Mouse (Mus musculus) gastrocnemius, postnatal 14 days (tissue): ENCODE measurements around the gene Gm20425. TPM values are rescaled to one million over a fixed set of nuclear protein-coding genes. Genes with fewer than 3 reads are reported as not detected.

ENCODE experiments used
- DNase-seq: peaks from one replicate; pipeline ENCODE4 v3.0.0; 2021; ENCODE audit warnings: mixed read lengths
- intact Hi-C: fragments of 180-260 bp; cut with DNase I; formaldehyde crosslinking; loops from one replicate; pipeline ENCODE4 v1.15.1; 2025; ENCODE audit warnings: low total_unique reads
- total RNA-seq, 2 experiments: library from RNA; stranded (reverse); gene quantifications; 2 replicates each; pipeline ENCODE4 v1.2.3; 2021

Gm20425 gene
- total RNA-seq, 2 experiments from 2014 or later, result 2.8 to 3.2 TPM

GRCm38 (mm10) chr9:103227760-103228159 is 2.3 kb downstream of the Gm20425 start:
- no peak for DNase-seq
- intact Hi-C loops, result loop anchor here (5.0 kb wide), 1 partner anchor 75 kb away; no protein-coding TSS in a partner anchor

- DNase-seq, result no peak
- intact Hi-C loops, result loop anchor here (5.0 kb wide), 1 partner anchor 75 kb away; no protein-coding TSS in a partner anchor
Measured at GRCm38 (mm10) chr9:103226806-103227205, 3.3 kb downstream of the Gm20425 start.

GRCm38 (mm10) chr9:103225464-103225863 is 4.6 kb downstream of the Gm20425 start:
- no peak for DNase-seq
- intact Hi-C loops, result loop anchor here (5.0 kb wide), 1 partner anchor 77 kb away; no protein-coding TSS in a partner anchor

DNA sequence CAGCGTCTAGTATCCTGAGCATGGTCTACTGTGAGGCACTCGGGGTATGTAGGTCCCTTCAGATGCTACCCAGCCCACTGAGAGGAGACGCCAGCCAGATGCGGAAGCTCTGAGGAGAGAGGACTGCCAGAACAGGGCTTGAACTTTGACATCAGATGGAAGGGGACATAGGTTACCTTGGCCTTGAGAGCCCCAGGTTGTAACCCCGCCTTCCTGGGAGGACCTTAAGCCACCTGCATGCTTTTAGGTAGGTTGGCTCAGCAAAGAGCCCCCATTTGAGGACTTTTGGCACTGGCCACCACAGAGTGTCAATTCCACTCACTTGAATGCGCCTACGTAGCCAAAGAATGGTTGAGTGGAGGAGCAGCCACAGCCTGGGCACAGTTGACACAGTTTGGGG is 5.4 kb downstream of the Gm20425 start:
- DNase-seq, result no peak
- intact Hi-C loops, result loop anchor here (5.0 kb wide), 1 partner anchor 78 kb away; no protein-coding TSS in a partner anchor

GRCm38 (mm10) chr9:103214281-103214680 is 15.8 kb downstream of the Gm20425 start:
- DNase-seq, result no peak
- intact Hi-C loops, result no loop called here

DNA sequence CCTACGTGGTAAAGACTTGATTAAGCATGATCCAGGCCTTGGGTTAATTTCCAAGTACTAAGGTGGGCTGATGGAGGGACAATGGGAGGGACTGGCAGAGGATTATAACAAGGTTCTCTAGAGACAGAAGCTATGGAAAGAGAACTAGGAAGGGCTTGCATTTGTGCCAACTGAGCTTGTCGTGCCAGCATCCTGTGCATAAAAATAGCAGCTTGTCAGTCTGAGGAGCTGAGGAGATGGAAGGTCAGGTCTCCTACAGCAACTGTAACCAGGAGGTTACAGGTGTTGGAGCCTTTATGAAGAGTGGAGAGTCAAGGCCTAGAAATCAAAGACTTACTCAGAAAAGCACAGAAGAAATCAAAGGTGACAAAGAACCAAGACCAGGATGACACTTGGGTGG is 16.5 kb downstream of the Gm20425 start:
- no peak for DNase-seq
- intact Hi-C loops, result no loop called here

DNA sequence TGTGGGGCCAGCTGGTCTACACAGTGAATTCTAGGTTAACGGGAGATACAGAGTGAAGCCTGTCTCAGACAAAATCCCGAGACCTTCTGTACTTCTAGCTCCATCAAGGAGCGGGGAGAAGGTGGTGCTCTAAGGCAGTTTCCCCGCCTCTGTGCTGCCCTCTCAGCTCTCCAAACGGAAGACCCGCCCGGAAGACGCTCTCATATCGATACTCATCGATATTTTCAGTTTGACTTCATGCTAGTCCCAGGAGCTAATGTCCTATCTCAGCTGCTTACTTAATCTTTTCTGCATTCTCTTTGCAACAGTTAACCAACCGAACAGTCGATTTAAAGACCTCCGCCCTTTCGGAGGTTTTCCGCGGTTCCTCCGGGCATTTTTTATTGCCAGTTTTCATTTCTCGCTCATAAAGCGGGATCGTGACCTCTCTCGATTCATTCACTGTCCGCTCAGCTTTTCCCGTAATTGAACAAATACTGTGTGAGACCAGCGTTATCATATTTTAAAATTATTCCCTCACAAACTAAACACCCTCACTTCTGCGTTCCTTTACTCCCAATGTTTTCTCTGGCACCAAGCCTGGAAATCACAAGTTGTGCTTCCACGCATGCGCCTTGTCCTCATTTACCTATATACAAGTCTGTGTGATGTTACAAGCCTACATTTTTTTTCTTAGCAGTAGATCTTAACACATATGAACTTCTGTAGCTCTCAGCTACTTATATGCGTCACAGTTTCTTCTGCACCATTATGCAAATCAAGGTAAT is 17.3 kb downstream of the Gm20425 start:
- intact Hi-C loops, result no loop called here
- no peak for DNase-seq

GRCm38 (mm10) chr9:103208802-103209423 is 21.2 kb downstream of the Gm20425 start:
- no peak for DNase-seq
- intact Hi-C loops, result loop anchor here (2.0 kb wide), 1 partner anchor 94 kb away; no protein-coding TSS in a partner anchor

- intact Hi-C loops, result loop anchor here (2.0 kb wide), 1 partner anchor 95 kb away; no protein-coding TSS in a partner anchor
- peak; percentile 58 for DNase-seq
Measured at GRCm38 (mm10) chr9:103207846-103208245, 22.3 kb downstream of the Gm20425 start.

GRCm38 (mm10) chr9:103205786-103206185 is 24.3 kb downstream of the Gm20425 start:
- intact Hi-C loops, result no loop called here
- DNase-seq, result no peak

GRCm38 (mm10) chr9:103201561-103202260 is 28.4 kb downstream of the Gm20425 start, which contains the start of gene Srprb:
Srprb (minus strand) TSS chr9:103202137.
- DNase-seq, result peak; percentile 94
- intact Hi-C loops, result no loop called here

- no peak for DNase-seq
- intact Hi-C loops, result no loop called here
Measured at GRCm38 (mm10) chr9:103188416-103188815, 41.7 kb downstream of the Gm20425 start.

DNA sequence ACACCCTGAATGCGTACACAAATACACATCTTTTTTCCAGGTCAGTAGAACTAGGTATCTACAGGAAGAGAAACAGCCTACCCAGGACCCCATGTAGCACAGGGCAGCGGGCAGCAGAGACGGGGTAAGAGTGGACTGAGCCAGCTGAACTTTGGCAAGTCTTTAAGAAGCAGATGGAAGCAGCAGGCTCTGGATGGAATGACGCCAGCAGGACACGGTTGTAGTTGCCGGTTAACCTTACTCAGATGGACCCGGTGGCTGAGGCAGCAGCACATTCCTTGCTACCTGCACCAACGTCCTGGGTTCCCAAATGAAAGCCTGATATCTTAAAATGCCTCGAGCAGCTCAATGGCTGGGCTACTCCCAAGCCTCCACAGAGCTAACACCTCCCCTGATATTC is 43.4 kb downstream of the Gm20425 start:
- peak; percentile 53 for DNase-seq
- intact Hi-C loops, result no loop called here

DNA sequence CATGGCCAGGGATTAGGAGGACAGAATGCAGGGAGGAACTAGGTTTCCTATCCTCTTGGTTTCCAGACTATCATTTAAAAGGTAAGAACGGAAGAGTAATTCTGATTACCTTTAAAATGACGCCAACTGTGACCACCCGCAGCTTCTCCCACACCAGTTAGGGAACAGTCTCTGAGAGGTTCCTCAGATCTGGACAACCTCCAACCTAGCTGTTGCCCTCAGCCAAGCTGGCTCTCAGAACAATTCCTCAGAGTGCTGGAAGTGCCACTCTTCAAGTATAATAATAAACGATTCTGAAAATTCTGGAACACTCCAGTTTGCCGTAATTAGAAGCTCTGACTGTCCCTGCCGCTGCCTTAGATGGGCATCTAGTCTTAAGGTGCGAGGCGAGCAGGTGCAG is 44.2 kb downstream of the Gm20425 start:
- DNase-seq, result no peak
- intact Hi-C loops, result no loop called here

- intact Hi-C loops, result no loop called here
- no peak for DNase-seq
Measured at GRCm38 (mm10) chr9:103184855-103185254, 45.3 kb downstream of the Gm20425 start.

DNA sequence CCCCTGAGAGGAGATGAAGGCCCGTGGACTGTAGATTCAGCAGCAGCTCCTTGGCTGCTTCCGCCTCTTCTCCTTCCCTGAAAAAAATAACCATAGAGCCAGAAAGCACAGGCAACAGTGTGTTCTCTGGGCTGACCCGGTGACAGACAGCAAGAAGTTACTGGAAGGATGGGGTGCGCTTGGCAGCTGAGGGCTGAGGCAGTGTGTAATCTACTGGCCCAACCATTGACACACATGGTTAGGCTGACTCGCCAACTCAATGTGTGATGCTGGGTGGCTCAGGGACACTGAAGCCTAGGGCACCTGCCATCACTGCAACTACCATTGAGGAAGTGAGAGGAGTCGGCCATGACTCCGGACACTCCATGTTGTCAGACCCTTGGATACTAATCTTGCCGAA is 48.2 kb downstream of the Gm20425 start:
- intact Hi-C loops, result no loop called here
- no peak for DNase-seq

GRCm38 (mm10) chr9:103180807-103181565 is 49.1 kb downstream of the Gm20425 start:
- DNase-seq, result peak; percentile 78
- intact Hi-C loops, result no loop called here

DNA sequence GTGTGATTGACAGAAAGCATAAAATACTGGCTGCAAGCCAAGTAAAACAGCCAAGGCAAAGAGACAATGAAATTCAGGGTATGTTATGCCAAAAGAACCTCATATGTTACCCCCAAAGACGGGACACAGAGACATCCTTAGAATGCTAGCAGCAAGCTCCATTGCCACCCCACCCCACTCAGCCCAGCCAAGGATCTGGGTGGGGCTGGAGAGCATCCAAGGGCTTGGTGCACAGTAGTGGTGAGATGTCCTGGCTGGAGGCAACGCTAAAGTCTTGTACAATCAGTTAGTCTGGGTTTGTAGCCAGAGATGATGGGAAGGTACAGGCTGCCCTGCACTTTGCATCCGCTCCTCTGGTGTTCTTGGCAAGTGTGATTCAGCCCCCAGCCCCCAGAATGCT is 49.8 kb downstream of the Gm20425 start:
- intact Hi-C loops, result no loop called here
- peak; percentile 69 for DNase-seq

GRCm38 (mm10) chr9:103175692-103176091 is 54.4 kb downstream of the Gm20425 start:
- intact Hi-C loops, result no loop called here
- no peak for DNase-seq
